Mouse (Mus musculus) right cerebral cortex, postnatal 36 days (tissue): ENCODE results near the gene Ninj2.
A peak's percentile ranks its signal among the peaks of the same experiment; 100 is the strongest.

Experiments used
- DNase-seq, 2 experiments: peaks; one replicate each; pipeline ENCODE4 v3.0.0; 2022; ENCODE audit warnings: low spot score in 2 of 2, mixed read lengths in 1 of 2

Ninj2 gene

DNA sequence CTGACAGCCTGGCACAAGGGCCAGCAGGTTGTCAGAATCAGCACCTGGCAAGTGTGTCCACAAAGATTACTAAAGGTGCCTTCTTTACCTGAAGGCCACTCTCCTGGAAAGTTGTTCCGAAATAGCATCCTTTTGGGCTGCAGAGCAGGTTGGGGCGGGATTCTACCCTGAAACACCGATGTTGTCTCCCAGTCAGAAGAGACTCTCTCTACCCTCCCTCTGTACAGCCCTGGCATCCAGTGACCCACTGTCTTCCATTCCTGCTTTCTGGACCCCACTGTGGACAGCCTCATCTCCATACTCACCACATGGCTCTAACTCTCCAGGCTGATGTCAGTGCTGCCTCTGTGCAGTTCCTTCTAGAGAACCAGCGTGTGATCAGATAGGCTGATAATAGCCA, 82.5 kb downstream of the Ninj2 start:
- no peak for DNase-seq

DNA sequence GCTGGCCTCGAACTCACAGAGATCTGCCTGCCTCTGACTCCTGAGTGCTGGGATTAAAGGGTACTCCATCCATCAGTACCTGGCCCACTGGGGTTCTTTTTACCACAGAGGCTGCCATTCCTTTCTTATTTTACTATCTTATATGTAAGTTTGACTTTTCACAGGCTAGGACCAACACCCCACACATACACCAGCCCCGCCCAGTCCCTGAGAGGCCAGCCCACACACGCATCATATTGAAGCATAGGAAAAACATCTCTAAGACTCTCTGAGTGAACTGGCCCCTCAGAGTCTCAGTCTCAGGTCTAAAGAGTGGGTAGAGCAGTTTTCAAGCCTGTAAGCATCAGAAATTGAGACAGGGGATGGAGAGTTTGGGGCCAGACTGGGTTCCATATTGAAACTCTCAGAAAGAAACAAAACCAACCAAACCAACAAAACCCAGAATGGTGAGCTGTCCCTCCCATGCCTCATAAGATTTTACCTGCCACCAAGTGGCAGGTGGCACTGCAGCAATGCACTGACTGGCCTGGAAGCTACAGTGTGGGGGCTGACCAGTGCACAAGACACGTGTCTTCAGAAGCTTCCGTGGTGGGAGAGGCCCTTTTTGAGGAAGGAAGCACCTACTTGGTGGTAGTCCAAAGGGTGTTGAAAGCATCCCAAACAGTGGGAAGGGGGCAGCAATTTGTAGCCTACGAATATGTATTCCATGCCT, 86.0 kb downstream of the Ninj2 start:
- no peak for DNase-seq

DNA sequence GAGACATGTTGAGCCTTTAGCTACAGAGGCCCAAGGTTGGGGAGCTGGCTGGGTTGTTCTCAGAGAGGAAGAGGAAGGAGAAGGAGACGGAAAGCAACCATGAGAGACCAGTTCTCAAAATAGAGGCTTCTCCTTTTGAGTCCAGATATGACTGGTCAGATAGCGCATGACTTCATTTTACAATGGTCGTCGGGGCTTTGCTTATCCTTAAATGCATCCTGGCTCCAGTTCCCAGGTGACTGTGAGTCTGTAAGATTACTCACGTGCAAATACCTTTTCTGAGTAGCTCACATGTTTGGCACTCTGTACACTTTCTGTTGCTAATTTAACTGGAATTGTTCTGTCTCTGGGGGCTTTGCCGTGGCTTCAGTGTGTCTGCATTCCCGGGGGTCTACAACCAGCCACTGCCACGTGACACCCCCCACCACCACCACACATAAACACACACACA, 86.6 kb downstream of the Ninj2 start:
- no peak for DNase-seq

DNA sequence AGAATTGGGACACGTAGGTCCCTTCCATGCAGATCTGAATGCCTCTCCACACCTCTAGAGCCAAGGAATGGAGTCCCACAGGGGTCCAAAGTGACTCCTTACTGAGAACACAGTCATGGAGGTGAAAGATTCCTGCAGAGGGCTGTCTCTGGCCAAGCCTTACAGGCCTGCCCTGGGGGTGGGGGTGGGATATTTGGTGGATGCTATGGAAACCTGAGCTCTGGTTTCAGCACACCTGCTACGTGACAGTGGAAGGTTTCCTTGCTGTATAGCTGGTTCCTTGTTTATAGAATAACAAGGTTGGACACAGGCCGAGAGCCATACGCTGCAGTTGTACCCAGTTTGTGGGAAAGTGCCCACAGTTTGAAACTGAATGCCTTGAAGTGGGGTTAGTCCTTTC, 87.3 kb downstream of the Ninj2 start:
- DNase-seq, result no peak

DNA sequence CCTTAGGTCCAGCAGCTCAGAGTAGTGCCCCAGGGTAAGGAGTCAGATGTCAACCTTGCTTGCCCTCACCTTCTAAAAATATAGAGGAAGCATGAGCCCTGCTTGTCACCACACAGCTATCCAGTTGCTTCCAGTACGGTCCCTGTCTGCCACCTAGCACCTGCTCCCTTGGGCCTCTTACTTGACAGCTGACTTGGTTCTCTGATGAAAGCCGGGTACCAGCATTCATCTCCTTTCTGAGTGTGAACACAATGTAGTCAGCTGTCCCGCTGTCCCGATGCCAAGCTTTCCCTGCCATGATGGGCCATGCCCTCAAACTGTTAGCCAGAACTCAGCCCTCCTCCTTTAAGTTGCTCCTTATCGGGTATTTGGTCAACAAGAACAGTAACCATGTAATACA, 89.0 kb downstream of the Ninj2 start:
- DNase-seq, result no peak

DNA sequence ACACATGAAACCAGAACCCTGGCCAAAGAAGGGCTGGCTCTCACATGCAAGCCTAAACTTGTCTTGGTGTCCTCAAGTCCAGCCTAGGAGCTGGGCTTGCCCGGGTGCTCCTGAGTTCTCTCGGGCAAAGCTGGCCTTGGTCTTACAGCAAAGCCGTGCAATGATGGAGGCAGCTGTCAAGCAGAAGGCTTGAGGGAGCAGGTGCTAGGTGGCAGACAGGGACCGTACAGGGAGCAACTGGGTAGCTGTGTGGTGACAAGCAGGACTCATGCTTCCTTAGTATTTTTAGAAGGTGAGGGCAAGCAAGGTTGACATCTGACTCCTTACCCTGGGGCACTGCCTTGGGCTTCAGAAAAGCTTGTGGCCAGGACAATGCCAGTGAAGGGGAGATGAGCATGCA, 90.6 kb downstream of the Ninj2 start:
- no peak for DNase-seq

DNA sequence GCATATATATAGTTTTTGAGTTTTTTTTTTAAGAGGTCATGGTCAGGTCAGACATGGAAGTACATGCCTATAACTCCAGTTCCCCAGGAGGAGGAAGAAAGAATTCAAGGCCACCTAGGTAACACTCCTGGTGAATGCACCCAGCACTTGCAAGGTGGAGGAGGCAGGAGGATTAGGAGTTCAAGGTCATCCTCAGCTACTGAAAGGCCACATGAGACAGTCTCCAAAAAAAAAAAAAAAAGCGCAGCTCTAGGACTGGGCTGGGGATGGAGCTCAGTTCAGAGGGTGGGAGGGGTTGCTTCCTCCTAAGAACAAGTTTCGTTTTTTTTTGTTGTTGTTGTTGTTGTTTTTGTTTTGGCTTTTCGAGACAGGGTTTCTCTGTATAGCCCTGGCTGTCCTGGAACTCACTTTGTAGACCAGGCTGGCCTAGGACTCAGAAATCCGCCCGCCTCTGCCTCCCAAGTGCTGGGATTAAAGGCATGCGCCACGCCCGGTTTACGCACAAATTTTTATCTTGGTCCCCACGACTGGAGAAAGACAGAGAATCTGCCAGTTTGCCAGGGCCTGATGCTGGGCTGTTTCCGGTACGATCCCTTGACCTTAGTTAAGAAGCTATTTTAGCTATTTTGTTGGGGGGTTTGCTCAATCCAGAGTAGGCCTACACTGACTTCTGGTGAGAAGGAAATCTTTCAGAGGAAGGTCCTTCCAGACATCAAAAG, 92.0 kb downstream of the Ninj2 start:
- no peak for DNase-seq

DNA sequence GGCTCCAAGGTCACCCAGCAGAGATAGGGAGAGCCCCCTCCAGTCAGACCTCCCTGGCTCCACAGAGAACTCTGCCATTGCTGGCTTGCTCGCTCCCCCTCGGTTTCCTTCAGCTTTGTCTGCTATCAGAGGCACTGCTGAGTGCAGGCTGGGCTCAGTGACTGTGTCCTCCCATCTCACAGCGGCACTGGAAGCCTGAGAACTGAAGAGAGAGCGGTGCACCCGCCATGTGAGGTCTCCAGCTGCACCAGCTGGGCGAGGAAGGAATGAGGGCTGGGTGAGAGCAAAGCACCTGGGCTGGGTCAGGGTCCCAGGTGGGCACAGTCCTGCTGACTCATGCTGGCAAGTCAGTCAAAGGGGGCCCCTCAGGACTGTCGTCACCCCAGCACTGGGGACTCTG, 92.6 kb downstream of the Ninj2 start:
- no peak for DNase-seq

DNA sequence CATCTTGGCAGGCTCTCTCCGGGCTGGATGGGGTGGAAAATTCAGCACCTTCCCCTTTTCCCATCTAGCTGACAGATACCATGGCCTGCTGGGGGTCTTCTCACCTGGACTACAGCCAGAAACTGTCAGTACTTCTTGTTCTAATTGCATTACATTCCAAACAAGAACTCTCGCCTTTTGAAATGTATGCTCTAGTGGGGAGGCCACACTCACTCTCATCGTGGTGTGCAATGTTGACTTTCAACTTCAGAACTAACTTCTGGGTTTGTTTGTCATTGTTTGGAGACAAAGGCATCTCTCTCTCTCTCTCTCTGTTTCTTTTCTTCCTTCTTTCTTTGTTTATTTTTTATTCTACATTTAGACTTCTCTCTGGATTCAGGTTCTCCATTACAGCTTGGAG, 93.4 kb downstream of the Ninj2 start:
- DNase-seq, result no peak

DNA sequence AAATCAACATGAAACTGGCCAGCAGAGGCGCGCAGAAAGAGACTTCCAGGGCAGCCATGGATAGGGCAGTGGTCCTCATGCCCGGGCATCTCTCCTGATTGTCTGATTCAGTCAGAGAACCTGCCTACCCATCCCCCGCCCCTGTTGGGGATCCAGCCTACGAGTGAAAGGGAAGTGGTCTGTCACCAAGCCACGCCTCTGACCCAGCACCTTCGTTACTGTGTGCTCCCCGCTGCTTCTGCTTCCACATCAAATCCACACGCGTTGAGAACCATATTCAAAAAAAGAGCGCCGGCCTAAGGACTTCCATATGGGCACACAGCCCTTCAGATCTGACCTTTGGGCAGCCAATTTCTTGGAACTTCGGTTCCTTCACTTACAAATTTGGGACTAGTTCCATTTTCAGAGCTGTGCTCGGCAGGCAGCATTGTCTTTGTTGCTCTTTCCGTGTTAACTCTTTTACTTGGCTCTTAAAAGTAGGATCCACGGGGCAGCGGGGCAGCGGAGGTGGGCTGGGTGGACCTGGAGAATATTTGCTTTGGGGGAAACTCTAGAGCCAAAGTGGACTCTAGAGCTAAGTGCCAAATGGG, 94.5 kb downstream of the Ninj2 start:
- DNase-seq, result no peak

DNA sequence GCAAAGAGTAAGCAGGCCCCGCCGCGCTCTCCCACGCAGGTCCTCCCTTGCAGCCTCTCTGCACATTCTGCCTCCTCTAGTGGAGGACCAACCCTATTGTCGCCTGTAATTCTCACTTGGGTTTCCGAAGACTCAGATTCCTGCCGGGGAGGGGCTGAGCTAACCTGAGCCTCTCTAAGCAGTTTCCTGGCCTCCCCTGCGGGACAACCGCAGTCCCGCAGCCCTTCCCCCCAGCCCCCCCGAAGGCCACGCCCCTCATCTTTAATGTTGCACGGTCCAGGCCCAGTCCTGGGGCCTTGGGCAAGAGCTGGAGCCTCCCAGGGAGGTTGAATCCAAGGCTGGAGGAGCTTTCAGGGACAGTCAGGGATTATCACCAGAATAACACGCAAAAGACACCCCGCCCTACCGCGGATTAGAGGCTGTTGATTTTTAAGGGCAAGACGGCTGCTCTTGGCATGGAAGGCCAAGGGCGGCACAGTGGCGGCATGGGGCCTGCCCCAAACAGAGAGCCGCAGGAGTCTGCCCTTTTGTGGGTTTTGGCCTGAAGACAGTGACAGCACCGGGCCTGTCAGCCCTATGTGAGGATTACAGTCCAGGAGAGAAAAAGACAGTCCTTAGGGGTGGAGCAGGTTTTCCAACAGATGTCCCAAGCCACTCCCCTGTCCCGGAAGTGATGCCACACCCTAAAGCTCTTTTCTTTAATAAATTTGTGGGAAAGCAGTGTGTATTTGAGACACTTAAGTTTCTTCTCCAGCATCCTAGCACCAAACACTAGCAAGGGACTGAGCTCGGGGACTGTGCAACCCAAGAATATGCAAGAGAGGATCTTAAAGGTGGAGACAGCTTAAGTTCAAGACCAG, 95.5 kb downstream of the Ninj2 start:
- DNase-seq, result no peak

DNA sequence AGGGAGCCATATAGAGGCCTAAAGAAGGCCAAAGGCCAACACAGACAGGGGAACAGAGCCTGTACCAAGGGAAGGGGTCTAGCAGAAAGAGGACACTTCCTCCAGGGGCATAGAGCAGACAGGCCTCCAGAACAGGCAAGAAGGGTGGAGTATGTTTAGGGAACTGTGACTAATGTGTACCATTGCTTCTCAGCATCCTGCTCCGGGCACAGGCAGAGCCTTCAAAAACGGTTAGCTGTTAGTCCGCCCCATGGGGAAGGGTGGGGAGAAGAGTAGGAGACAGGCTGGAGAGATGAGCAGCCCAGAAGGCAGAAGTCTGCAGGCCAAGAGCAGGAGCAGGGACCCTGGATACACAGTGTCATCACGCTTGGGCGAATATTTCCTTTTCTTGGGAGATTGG, 96.1 kb downstream of the Ninj2 start:
- DNase-seq, result no peak

DNA sequence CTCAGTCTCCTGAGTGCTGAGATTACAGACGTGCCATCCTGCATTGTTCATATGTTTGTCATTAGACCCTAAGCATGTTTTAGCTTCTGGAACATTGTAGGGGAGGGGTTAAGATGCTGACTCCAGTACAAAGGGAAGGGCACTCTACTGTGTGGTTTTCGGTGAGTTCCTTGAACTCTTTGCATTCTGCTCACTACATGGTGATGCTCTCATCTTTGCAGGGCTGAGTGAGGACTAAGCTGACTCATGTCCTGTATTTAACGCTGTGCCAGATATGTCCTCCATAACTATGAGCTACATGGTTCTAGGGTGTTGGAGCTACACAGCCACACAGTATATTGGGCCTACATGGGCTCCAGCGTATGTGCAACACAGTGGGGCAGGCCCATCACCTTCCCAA, 97.2 kb downstream of the Ninj2 start:
- DNase-seq, result no peak

DNA sequence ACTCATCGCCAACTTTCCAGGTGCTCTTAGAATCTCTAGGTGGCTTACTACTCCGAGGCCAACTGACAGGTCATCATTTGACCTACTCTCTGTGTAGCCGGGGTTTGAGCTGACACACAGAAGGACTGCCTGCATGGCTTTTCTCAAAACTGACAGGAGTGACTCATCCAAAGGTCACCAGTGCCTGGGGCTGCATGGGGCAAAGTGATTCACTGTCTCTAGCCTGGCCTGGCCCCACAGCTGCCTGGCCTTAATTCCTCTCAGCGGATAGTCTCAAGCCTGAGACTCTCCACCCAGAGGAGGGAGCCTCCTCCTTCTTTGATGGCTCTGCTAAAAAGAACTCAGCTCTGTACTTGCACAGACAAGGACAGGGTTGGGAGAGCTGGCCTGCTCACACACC, 97.8 kb downstream of the Ninj2 start:
- no peak for DNase-seq

DNA sequence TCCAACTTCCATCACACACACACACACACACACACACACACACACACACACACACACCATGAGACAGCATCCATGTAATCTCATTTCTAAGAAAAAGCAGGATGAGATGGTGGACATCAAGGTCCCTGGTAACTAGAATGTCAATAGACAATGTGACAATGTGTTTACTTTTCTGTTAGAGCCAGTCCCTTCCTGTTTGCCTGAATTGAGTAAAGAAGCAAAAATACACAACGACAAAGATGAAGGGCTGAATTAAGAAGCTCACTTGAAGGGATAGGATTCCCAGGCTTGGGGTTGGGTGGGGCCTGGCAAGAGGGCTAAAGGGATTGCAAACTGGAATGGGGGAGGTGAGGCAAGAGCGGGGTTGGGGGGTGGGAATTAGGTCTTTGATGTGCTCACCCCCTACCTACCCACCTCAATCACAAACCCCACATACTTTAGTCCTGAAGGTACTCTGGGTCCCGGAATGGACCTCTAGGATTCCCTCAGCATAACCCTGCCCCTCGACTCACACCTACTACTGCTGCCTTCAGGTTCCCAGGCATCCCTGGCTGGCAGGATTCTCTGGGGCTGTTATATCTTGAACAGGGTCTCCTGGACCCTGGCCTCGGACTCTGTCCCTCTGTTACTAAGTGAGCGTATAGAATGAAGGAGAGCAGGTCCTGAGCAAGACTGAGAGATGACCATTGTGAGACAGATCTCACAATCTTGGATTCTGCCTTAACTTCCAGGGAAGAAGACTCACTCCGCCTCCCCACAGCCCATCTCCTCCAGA, 98.4 kb downstream of the Ninj2 start:
- DNase-seq, result no peak

DNA sequence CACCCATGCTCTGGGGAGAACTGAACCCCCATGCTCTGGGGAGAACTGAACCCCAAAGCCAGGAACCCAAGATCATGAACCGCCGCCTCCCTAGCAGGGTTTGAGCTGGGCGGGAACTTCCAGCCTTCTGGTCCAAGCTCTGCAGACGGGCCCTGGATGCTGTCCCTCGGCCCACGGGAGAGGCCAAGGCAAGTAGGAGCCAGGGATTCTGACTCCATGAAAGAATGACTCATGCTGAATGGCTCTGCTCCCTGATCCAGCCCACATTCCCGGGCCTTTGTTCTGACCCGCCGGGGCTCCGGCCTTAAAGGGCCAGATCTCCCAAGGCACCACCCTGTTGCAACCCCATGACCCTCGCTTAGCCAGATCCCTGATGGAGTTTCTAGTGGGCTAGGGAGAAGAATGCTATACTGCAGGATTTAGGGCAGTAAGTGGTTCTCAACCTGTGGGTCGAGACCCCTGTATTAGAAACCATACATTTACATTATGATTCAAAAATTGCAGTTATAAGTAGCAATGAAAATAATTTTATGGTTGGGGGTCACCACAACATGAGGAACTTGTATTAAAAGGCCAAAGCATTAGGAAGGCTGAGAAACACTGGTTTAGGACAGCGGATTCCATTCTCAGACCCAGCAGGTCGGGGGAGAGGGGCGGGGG, 99.2 kb downstream of the Ninj2 start:
- peak in 1 of 2 experiments; percentile 20 for DNase-seq

DNA sequence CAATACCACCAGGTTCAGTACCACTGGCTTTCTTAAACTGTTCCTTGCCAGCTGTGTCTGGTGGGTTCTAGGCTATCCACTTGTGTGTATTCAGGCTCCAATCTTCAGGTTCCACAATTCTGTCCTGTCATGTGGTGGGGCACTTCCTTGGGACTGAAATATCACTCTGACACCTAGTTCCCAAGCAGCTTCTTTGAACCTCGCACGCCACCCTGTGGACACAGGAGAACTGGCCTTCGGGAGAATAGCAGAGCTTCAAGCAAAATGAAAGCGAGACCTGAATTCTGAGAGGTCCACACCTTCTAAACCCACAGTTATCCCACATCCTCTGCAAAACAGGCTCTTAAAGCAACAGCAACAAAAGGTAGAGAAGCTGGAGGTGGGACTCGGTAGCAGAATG, 100.0 kb downstream of the Ninj2 start:
- DNase-seq, result peak; percentile 66 to 67

DNA sequence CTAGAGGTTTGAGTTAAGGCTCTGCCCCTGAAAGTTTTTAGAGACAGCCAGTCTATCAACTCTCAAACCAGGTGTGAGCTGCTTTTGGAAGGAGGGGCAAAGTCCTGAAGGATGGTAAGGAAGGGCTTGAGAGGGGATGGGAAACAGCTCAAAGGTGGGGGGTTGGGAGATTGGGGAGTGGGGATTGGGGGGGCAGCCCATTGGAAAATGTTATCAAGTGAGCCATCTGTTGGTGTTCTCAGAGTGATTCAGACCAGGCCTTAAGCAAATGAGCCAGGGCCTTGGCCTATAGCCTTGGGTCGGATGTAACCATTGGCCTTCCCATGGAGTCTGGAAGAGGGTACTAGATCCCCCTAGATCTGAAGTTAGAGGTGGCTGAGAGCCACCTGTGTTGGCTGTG, 100.6 kb downstream of the Ninj2 start:
- no peak for DNase-seq

DNA sequence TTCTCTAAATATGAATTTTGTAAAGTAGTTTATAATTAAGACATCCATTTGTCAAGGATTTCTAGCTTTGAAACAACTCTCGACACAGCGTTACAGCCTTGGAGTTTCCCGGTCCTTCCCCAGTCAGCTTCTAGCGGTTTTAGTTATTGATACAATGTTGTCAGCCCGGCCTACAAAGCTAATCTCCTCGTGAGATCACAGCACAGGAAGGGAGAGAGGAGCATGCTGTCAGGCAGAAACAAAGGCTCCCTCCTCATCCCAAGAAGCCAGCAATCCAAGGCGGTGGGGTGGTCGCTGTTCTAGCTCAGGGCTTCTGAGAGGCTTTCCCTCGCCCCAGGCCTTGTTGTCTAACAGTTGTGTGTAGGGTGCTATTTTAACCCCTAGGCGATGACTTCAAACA, 101.2 kb downstream of the Ninj2 start:
- no peak for DNase-seq

DNA sequence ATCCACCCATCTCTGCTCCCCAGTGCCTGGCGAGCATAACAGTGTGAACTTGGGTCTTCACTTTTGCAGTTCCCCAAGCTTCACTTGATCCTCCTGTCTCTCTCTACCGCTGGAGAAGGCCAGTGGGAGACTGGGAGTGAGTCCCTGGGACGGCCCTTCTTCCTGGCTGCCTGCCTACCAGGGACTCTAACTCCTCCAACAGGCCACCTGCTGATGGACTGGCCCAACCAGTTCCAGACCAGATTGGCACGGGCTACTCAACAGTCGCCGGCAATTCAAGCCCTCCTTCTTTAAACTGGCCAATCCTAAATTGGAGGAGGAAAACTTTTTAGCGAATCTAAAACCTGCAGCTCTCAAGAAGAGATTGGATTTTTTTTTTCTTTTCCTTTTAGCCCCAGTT, 101.8 kb downstream of the Ninj2 start:
- DNase-seq, result no peak

DNA sequence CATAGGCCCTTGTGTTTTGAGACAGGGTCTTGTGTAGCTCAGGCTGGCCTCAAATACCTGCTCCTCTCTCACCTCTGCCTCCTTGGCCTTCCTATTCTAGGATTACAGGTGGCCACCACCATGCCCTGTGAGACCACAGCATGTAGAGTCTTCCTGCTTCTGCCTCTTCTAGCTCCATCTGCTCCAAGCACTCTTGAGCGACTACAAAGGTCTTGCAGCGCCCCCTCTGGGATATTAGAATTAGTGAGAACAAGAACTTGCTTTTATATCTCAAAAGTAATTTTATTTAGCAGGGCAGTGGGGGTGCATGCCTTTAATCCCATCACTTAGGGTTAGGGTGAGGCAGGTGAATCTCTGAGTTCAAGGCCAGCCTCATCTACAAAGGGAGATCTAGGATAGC, 103.7 kb downstream of the Ninj2 start:
- DNase-seq, result no peak
